Mouse (Mus musculus) liver, embryonic 14.5 days (tissue): ENCODE measurements around the gene Bcor.

Source experiments
- CTCF ChIP-seq: IDR thresholded peaks from 2 replicates; pipeline ENCODE4 v1.5.1; 2016; ENCODE audit warnings: antibody characterized with exemption, low read depth, control low read depth
- EP300 ChIP-seq: IDR thresholded peaks from 2 replicates; pipeline ENCODE4 v1.6.1; 2016; ENCODE audit warnings: antibody characterized with exemption, low read depth

DNA sequence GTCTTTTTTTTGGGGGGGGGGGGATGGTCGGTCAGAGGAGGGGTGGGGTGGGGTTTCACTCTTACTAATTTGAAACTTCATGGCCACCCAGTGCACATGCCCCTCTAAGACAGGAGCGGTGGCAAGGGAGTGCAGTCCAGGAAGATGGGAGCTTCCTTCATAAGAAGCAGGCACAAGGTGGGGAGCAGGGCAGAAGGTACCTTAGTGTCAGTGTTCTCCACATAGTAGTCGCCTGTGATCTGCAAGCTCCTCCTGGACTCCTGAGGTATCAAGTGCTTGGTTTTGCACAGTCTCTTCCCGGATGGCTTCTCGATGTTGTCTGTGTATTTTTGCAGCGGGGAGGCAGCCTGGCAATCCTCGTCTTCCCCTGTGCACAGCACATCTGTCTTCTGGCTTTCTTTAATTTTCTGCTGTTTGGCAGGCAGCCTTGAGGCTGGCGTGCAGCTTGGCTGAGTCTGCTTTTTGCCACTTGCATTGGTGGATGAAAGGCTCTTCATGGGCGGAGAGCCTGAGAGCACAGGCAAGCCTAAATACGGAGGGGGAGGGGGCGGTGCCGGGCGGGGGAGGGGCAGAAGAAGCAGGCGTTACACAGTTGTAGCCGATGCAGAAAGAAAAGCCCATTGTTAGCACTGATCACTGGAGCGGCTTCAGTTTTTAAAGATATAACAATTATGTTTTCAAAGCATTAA is 112.8 kb downstream of the Bcor start:
- TF ChIP-seq CTCF (no peak), EP300 (no peak)
